Mouse (Mus musculus) right cerebral cortex, postnatal 25 days (tissue): ENCODE measurements around the gene Gpbar1.
"Not testable (repeated sequence)": the region's sequence is repeated elsewhere in the genome, so short reads cannot be mapped to it uniquely, and the experiment has no call there.

ENCODE experiments used
- DNase-seq: peaks from one replicate; pipeline ENCODE4 v3.0.0; 2022

The Gpbar1 gene

GRCm38 (mm10) chr1:74297269-74297668, 18.9 kb downstream of the Gpbar1 start:
- DNase-seq = no peak

- DNase-seq = no peak
Observed at GRCm38 (mm10) chr1:74298157-74298750, 19.9 kb downstream of the Gpbar1 start.

GRCm38 (mm10) chr1:74298996-74299395, 20.6 kb downstream of the Gpbar1 start:
- DNase-seq = no peak

- no peak for DNase-seq
Observed at GRCm38 (mm10) chr1:74300347-74301110, 22.2 kb downstream of the Gpbar1 start.

- no peak for DNase-seq
Observed at GRCm38 (mm10) chr1:74302229-74302628, 23.9 kb downstream of the Gpbar1 start.

GRCm38 (mm10) chr1:74302835-74303234, 24.5 kb downstream of the Gpbar1 start:
- DNase-seq = no peak

- DNase-seq = peak; percentile 63
Observed at GRCm38 (mm10) chr1:74303509-74304338, 25.4 kb downstream of the Gpbar1 start.

GRCm38 (mm10) chr1:74304339-74304790, 26.0 kb downstream of the Gpbar1 start:
- no peak for DNase-seq

GRCm38 (mm10) chr1:74304946-74305345, 26.6 kb downstream of the Gpbar1 start:
- no peak for DNase-seq

- no peak for DNase-seq
Observed at GRCm38 (mm10) chr1:74305522-74305921, 27.2 kb downstream of the Gpbar1 start, which contains the start of gene Tmbim1. Tmbim1 (minus strand) TSS chr1:74305622.

GRCm38 (mm10) chr1:74307146-74307545, 28.8 kb downstream of the Gpbar1 start:
- DNase-seq = no peak

GRCm38 (mm10) chr1:74308001-74308964, 29.9 kb downstream of the Gpbar1 start:
- no peak for DNase-seq

- no peak for DNase-seq
Observed at GRCm38 (mm10) chr1:74309767-74310166, 31.4 kb downstream of the Gpbar1 start.

GRCm38 (mm10) chr1:74313049-74313692, 34.8 kb downstream of the Gpbar1 start:
- DNase-seq = no peak

GRCm38 (mm10) chr1:74314796-74315195, 36.4 kb downstream of the Gpbar1 start:
- DNase-seq = no peak

GRCm38 (mm10) chr1:74316114-74316827, 37.9 kb downstream of the Gpbar1 start:
- DNase-seq = no peak

- no peak for DNase-seq
Observed at GRCm38 (mm10) chr1:74318711-74319110, 40.4 kb downstream of the Gpbar1 start.

- DNase-seq = no peak
Observed at GRCm38 (mm10) chr1:74321396-74321795, 43.0 kb downstream of the Gpbar1 start.

- not testable (repeated sequence) for DNase-seq
Observed at GRCm38 (mm10) chr1:74326916-74327315, 48.6 kb downstream of the Gpbar1 start.
